Mouse (Mus musculus) B cell, adult 2 months (primary cell): ENCODE measurements at regions not wholly inside any gene's neighbourhood (a gene's known extent, or its start where the extent isn't known, plus 50 kb on each side); places are given as distances from the start of the nearest gene placed in this dataset.

ENCODE experiments used
- DNase-seq, 2 experiments: peaks; one replicate each; pipeline ENCODE4 v3.0.0; 2022

- DNase-seq = no peak
Measured at GRCm38 (mm10) chr2:142964340-142964739, 63.0 kb upstream of the Kif16b start.

GRCm38 (mm10) chr2:142967250-142967649 is 65.9 kb upstream of the Kif16b start:
- DNase-seq = peak; percentile 49 to 51

DNA sequence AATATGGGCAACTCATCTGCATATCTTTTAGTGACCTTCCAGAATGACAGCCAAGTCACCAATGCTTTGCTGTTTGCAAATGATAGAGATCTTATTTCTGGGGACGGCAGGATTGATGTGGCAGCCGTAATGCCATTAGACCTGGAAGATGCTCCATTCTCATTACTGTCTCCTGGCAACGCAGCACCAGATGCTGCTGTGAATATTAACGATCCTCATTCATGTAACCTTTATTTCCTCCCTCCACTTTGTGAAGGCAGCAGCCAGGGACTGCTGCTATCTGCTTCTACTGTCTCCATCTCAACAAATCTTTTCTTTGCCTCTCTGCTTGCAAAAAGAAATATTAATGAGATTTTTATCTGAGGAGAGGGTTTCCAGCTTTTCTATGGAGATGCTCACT is 79.4 kb upstream of the Kif16b start:
- DNase-seq = no peak

DNA sequence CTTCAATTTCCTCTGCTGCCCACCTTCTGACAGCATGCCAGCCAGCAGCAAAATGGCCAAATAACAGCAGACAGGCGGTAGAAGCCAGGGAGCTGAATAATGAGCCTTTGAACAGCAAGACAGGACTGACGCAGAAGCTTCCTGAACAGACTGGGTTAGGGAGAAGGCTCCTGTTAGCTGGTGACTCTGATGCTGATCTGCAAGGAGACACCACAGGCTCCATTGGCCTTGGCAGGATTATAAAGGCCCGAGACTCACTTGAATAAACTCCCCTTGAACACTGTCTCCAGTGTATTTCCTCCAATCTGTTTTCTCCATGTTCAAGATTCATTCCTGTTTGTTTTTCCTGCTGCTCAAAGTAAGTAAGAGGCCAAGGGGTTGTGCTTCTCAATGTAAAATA is 74.1 kb upstream of the Snrpb2 start:
- DNase-seq = no peak

- no peak for DNase-seq
Measured at GRCm38 (mm10) chr2:142996088-142996487, 66.8 kb upstream of the Snrpb2 start.

DNA sequence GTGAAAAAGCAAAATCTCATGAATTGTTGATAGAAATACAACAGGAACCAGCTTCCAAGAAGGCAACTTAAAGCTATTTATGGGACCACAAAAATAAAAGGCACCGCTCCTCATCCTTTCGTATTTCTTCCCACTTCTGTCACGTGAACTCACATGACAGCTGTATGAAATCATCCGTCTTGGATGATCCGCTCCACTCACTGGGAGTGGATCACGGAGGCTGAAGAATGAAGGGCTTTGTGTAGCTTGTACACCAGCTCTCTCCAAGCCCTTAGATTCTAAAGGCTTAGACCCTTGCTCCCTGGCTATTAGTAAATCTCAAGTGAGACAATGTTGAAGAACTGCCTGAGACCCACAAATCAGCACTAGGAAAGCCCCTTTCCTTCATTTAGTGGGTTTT is 60.0 kb upstream of the Snrpb2 start:
- DNase-seq = no peak

DNA sequence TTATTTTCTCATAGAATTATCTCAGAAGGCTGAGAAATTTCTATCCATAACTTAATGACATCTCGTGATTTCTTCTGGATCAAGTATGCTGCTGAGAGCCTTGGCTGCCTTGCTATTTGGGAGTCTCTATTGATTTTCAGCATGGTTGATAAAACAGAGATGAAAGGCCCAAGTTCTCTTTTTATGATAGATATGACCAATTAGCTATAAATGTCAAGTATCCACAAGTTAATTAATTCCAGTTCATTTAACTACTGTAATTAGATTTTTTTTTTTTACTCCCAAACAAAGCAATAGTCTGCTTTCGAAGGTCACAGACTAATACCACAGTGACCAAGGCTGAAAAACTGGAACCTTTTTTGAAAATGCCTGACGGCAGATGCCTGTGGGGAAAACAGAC is 59.5 kb upstream of the Snrpb2 start:
- DNase-seq = no peak

- DNase-seq = no peak
Measured at GRCm38 (mm10) chr2:143011380-143011779, 51.5 kb upstream of the Snrpb2 start.
